Mouse (Mus musculus): ENCODE data around the gene Gm28635. TPM values are rescaled to one million over a fixed set of nuclear protein-coding genes. Genes with fewer than 3 reads are reported as not detected.

Gene Gm28635
- total and polyA plus RNA-seq, 3 experiments, result not detected

DNA sequence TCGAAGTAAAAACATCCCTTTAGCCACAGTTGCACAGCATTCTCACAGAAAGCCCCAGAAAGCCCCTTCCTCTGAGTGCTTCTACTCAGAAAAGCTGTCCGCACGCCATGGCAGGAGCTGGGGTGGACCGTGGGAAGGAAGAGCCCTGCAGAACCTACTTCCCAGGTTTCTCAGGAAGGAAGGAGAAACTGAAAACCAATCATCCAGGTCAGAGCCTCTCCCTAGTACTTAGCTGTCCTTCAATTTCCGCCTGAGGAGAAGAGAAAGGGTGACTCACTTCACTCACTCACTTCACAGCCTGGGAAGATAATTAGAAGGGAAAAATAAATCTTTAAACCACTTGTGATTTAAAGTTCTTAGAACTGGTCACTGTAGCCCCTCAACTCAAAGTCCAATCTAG, 26.5 kb upstream of the Gm28635 start:
- H3K27me3 ChIP-seq (replicated peaks), result no peaks in the 10 kb centered on the region
- H3K36me3 ChIP-seq (replicated peaks in 1 of 2; ENCODE audit: control insufficient read depth in 1 of 2, insufficient read depth in 1 of 2, low read length in 1 of 2), result peaks cover 27 to 79% of the 10 kb centered on the region in 2 experiments
- dilution Hi-C loops (cut with MboI; ENCODE audit: extremely low pct_ligation_motif_present, extremely low pct_unique_long_range_greater_than_20kb, low sequenced_read_pairs) (no loop called here), in situ Hi-C loops (cut with MboI; ENCODE audit: low pct_ligation_motif_present, low pct_unique_long_range_greater_than_20kb, low sequenced_read_pairs) (no loop called here)
- no peak for DNase-seq (ENCODE audit: extremely low read depth)
- peaks cover 0 to 26% of the 10 kb centered on the region in 2 experiments; a peak in 3 of 4 replicates for H3K4me1 ChIP-seq (ENCODE audit: control insufficient read depth in 1 of 2, insufficient read depth in 2 of 2)
- no peak overlapping the region for H3K4me2 ChIP-seq (ENCODE audit: insufficient read depth, low read depth, poor library complexity, severe bottlenecking)
- no peak overlapping the region for H3K9ac ChIP-seq (ENCODE audit: insufficient read depth, low read depth)
- peaks cover 25% of the 10 kb centered on the region for H3K79me2 ChIP-seq (replicated peaks; ENCODE audit: control insufficient read depth, extremely low read depth, insufficient read depth, poor library complexity, severe bottlenecking)
- no peaks in the 10 kb centered on the region for H3K9me3 ChIP-seq (replicated peaks; ENCODE audit: low read length)
- H3K4me3 ChIP-seq (replicated peaks in 1 of 3; ENCODE audit: low read depth in 2 of 3, low read length in 2 of 3, poor library complexity in 1 of 3), result no peak overlapping the region
- H3K27ac ChIP-seq (ENCODE audit: insufficient read depth, low read depth), result no peak overlapping the region
- TF ChIP-seq IRF4 (IDR thresholded peaks at IDR 0.05; ENCODE audit: low read depth, low read length), result no peak

GRCm38 (mm10) chr2:84703497-84703896, 25.7 kb upstream of the Gm28635 start:
- no peak overlapping the region for H3K4me3 ChIP-seq (replicated peaks in 1 of 3; ENCODE audit: low read depth in 2 of 3, low read length in 2 of 3, poor library complexity in 1 of 3)
- H3K79me2 ChIP-seq (replicated peaks; ENCODE audit: control insufficient read depth, extremely low read depth, insufficient read depth, poor library complexity, severe bottlenecking), result peaks cover 18% of the 10 kb centered on the region
- H3K27me3 ChIP-seq (replicated peaks), result no peaks in the 10 kb centered on the region
- in situ Hi-C loops (cut with MboI; ENCODE audit: low pct_ligation_motif_present, low pct_unique_long_range_greater_than_20kb, low sequenced_read_pairs), result no loop called here
- peaks cover 22 to 76% of the 10 kb centered on the region in 2 experiments for H3K36me3 ChIP-seq (replicated peaks in 1 of 2; ENCODE audit: control insufficient read depth in 1 of 2, insufficient read depth in 1 of 2, low read length in 1 of 2)
- H3K4me2 ChIP-seq (ENCODE audit: insufficient read depth, low read depth, poor library complexity, severe bottlenecking), result no peak overlapping the region
- TF ChIP-seq NRF1 (IDR thresholded peaks at IDR 0.05; ENCODE audit: low read depth, low read length) (no peak), MEF2A (IDR thresholded peaks at IDR 0.05; ENCODE audit: borderline replicate concordance, low read depth, low read length) (no peak), CTCF (conservative IDR thresholded peaks at IDR 0.05 in 1 of 2, IDR thresholded peaks at IDR 0.05 in 1 of 2; ENCODE audit: low read depth in 2 of 2, low read length in 2 of 2) (no peak), ELF1 (IDR thresholded peaks at IDR 0.05; ENCODE audit: low read depth, low read length) (no peak), CHD2 (IDR thresholded peaks at IDR 0.05; ENCODE audit: low read length) (no peak), TCF12 (IDR thresholded peaks at IDR 0.05; ENCODE audit: low read depth, low read length) (no peak), USF2 (conservative IDR thresholded peaks at IDR 0.05; ENCODE audit: low read depth, low read length) (no peak), MXI1 (IDR thresholded peaks at IDR 0.05; ENCODE audit: low read depth, low read length) (no peak), ZC3H11A (IDR thresholded peaks at IDR 0.05; ENCODE audit: low read depth, low read length) (no peak), SIN3A (IDR thresholded peaks at IDR 0.05; ENCODE audit: low read length) (no peak), GABPA (IDR thresholded peaks at IDR 0.05; ENCODE audit: insufficient replicate concordance, low read depth, low read length) (no peak), MYC (IDR thresholded peaks at IDR 0.05; ENCODE audit: low read depth, low read length) (no peak), JUND (conservative IDR thresholded peaks at IDR 0.05; ENCODE audit: low read depth, low read length) (no peak), ZNF384 (IDR thresholded peaks at IDR 0.05; ENCODE audit: low read depth, low read length) (no peak), PAX5 (IDR thresholded peaks at IDR 0.05; ENCODE audit: low read length) (no peak), E2F4 (IDR thresholded peaks at IDR 0.05; ENCODE audit: insufficient replicate concordance, low read depth, low read length) (no peak), JUN (IDR thresholded peaks at IDR 0.05; ENCODE audit: insufficient read depth, low read depth, low read length) (no peak), ZKSCAN1 (IDR thresholded peaks at IDR 0.05; ENCODE audit: borderline replicate concordance, low read depth, low read length) (no peak), HCFC1 (IDR thresholded peaks at IDR 0.05; ENCODE audit: low read depth, low read length) (no peak)
- no peak overlapping the region for H3K27ac ChIP-seq (ENCODE audit: insufficient read depth, low read depth)
- dilution Hi-C loops (cut with MboI; ENCODE audit: extremely low pct_ligation_motif_present, extremely low pct_unique_long_range_greater_than_20kb, low sequenced_read_pairs), result no loop called here
- H3K4me1 ChIP-seq (ENCODE audit: control insufficient read depth in 1 of 2, insufficient read depth in 2 of 2), result peaks cover 0 to 17% of the 10 kb centered on the region in 2 experiments; a peak in 3 of 4 replicates
- H3K9me3 ChIP-seq (replicated peaks; ENCODE audit: low read length), result no peaks in the 10 kb centered on the region
- H3K9ac ChIP-seq (ENCODE audit: insufficient read depth, low read depth), result no peak overlapping the region
- no peak for DNase-seq (ENCODE audit: extremely low read depth)

Data from CH12.LX (cell line).